Mouse (Mus musculus) erythroblast, embryonic 14.5 days (primary cell): ENCODE data around the gene Olfr1259.

Source experiments
- GATA1 ChIP-seq: IDR thresholded peaks from 2 replicates; pipeline ENCODE4 v1.6.1; 2012; ENCODE audit warnings: low read length, inconsistent platforms, mixed read lengths
- TAL1 ChIP-seq: IDR thresholded peaks from 3 replicates; pipeline ENCODE4 v1.6.1; 2012; ENCODE audit warnings: low read length, inconsistent platforms, mixed read lengths

GRCm38 (mm10) chr2:89948564-89948963 lies at the start of gene Olfr1259:
- TF ChIP-seq GATA1 (no peak), TAL1 (no peak)
